Mouse (Mus musculus): ENCODE data around the gene Rps6kb1. TPM values are rescaled to one million over a fixed set of nuclear protein-coding genes. Genes with fewer than 3 reads are reported as not detected.

Rps6kb1 gene
- polyA plus RNA-seq, 1 experiment from 2014 or later = 57.8 TPM

- Histone ChIP-seq H3K36me3 (ENCODE audit: control insufficient read depth, insufficient read depth, low read length) (no peaks in the 10 kb centered on the region), H3K27ac (ENCODE audit: low read depth, low read length) (no peak overlapping the region), H3K9ac (ENCODE audit: low read depth, low read length) (no peak overlapping the region), H3K4me1 (replicated peaks; ENCODE audit: control insufficient read depth, insufficient read depth, low read length) (0 out of 2 replicates have a peak, but pooled peaks cover 2% of the 10 kb centered on the region), H3K27me3 (ENCODE audit: control insufficient read depth, insufficient read depth, low read length) (no peaks in the 10 kb centered on the region), H3K9me3 (ENCODE audit: control insufficient read depth, low read length) (no peaks in the 10 kb centered on the region), H3K4me2 (replicated peaks; ENCODE audit: low read depth, low read length) (no peak overlapping the region), H3K4me3 (ENCODE audit: low read depth, low read length) (no peak overlapping the region)
- ATAC-seq (ENCODE audit: low FRiP score) = no peak
- WGBS = 45% methylated on average over 7 of the region's 7 CpGs
- DNase-seq (ENCODE audit: low spot score) = no peak
Observed at GRCm38 (mm10) chr11:86587830-86588229, 43.2 kb upstream of the Rps6kb1 start.

GRCm38 (mm10) chr11:86586868-86587792 lies 42.5 kb upstream of the Rps6kb1 start:
- 8% methylated on average over 15 of the region's 15 CpGs for WGBS
- peak; percentile 50 for DNase-seq (ENCODE audit: low spot score)
- Histone ChIP-seq H3K9ac (ENCODE audit: low read depth, low read length) (no peak overlapping the region), H3K27ac (ENCODE audit: low read depth, low read length) (no peak overlapping the region), H3K36me3 (ENCODE audit: control insufficient read depth, insufficient read depth, low read length) (no peaks in the 10 kb centered on the region), H3K4me2 (replicated peaks; ENCODE audit: low read depth, low read length) (no peak overlapping the region; the same call in 1 of the 2 replicates), H3K27me3 (ENCODE audit: control insufficient read depth, insufficient read depth, low read length) (no peaks in the 10 kb centered on the region), H3K4me3 (ENCODE audit: low read depth, low read length) (no peak overlapping the region), H3K4me1 (replicated peaks; ENCODE audit: control insufficient read depth, insufficient read depth, low read length) (0 out of 2 replicates have a peak, but pooled peaks cover 2% of the 10 kb centered on the region), H3K9me3 (ENCODE audit: control insufficient read depth, low read length) (no peaks in the 10 kb centered on the region)
- no peak for ATAC-seq (ENCODE audit: low FRiP score)

GRCm38 (mm10) chr11:86586177-86586867 lies 41.7 kb upstream of the Rps6kb1 start:
- no peaks in the 10 kb centered on the region for H3K36me3 ChIP-seq (ENCODE audit: control insufficient read depth, insufficient read depth, low read length)
- no peak overlapping the region for H3K4me2 ChIP-seq (replicated peaks; ENCODE audit: low read depth, low read length)
- H3K4me3 ChIP-seq (ENCODE audit: low read depth, low read length) = no peak overlapping the region
- DNase-seq (ENCODE audit: low spot score) (no peak), ATAC-seq (ENCODE audit: low FRiP score) (no peak)
- 0 out of 2 replicates have a peak, but pooled peaks cover 2% of the 10 kb centered on the region for H3K4me1 ChIP-seq (replicated peaks; ENCODE audit: control insufficient read depth, insufficient read depth, low read length)
- no peak overlapping the region for H3K27ac ChIP-seq (ENCODE audit: low read depth, low read length)
- no peaks in the 10 kb centered on the region for H3K9me3 ChIP-seq (ENCODE audit: control insufficient read depth, low read length)
- 0 out of 2 replicates have a peak overlapping the region, but pooled peaks have one; percentile 5 for H3K9ac ChIP-seq (ENCODE audit: low read depth, low read length)
- WGBS = 22% methylated on average over 12 of the region's 12 CpGs
- no peaks in the 10 kb centered on the region for H3K27me3 ChIP-seq (ENCODE audit: control insufficient read depth, insufficient read depth, low read length)

GRCm38 (mm10) chr11:86585598-86585984 lies 41.0 kb upstream of the Rps6kb1 start:
- DNase-seq (ENCODE audit: low spot score) = no peak
- 46% methylated on average over 3 of the region's 3 CpGs for WGBS
- Histone ChIP-seq H3K36me3 (ENCODE audit: control insufficient read depth, insufficient read depth, low read length) (no peaks in the 10 kb centered on the region), H3K4me2 (replicated peaks; ENCODE audit: low read depth, low read length) (no peak overlapping the region), H3K27ac (ENCODE audit: low read depth, low read length) (no peak overlapping the region), H3K9ac (ENCODE audit: low read depth, low read length) (no peak overlapping the region), H3K9me3 (ENCODE audit: control insufficient read depth, low read length) (no peaks in the 10 kb centered on the region), H3K27me3 (ENCODE audit: control insufficient read depth, insufficient read depth, low read length) (no peaks in the 10 kb centered on the region), H3K4me3 (ENCODE audit: low read depth, low read length) (no peak overlapping the region), H3K4me1 (replicated peaks; ENCODE audit: control insufficient read depth, insufficient read depth, low read length) (0 out of 2 replicates have a peak, but pooled peaks cover 2% of the 10 kb centered on the region)
- ATAC-seq (ENCODE audit: low FRiP score) = no peak

- no peaks in the 10 kb centered on the region for H3K27me3 ChIP-seq (ENCODE audit: control insufficient read depth, insufficient read depth, low read length)
- H3K4me1 ChIP-seq (replicated peaks; ENCODE audit: control insufficient read depth, insufficient read depth, low read length) = 0 out of 2 replicates have a peak, but pooled peaks cover 2% of the 10 kb centered on the region
- no peaks in the 10 kb centered on the region for H3K9me3 ChIP-seq (ENCODE audit: control insufficient read depth, low read length)
- no peak overlapping the region for H3K4me3 ChIP-seq (ENCODE audit: low read depth, low read length)
- H3K36me3 ChIP-seq (ENCODE audit: control insufficient read depth, insufficient read depth, low read length) = no peaks in the 10 kb centered on the region
- no peak overlapping the region for H3K9ac ChIP-seq (ENCODE audit: low read depth, low read length)
- DNase-seq (ENCODE audit: low spot score) (no peak), ATAC-seq (ENCODE audit: low FRiP score) (no peak)
- WGBS = 83% methylated on average over 7 of the region's 7 CpGs
- H3K4me2 ChIP-seq (replicated peaks; ENCODE audit: low read depth, low read length) = no peak overlapping the region
- H3K27ac ChIP-seq (ENCODE audit: low read depth, low read length) = no peak overlapping the region
Observed at GRCm38 (mm10) chr11:86584898-86585597, 40.4 kb upstream of the Rps6kb1 start.

GRCm38 (mm10) chr11:86583990-86584897 lies 39.6 kb upstream of the Rps6kb1 start:
- ATAC-seq (ENCODE audit: low FRiP score) (no peak), DNase-seq (ENCODE audit: low spot score) (no peak)
- WGBS = 89% methylated on average over 14 of the region's 14 CpGs

GRCm38 (mm10) chr11:86583313-86583825 lies 38.8 kb upstream of the Rps6kb1 start:
- DNase-seq (ENCODE audit: low spot score) = no peak
- H3K9ac ChIP-seq (ENCODE audit: low read depth, low read length) = no peak overlapping the region

More at GRCm38 (mm10) chr11:86583990-86584897, 39.6 kb upstream of the Rps6kb1 start:
- Histone ChIP-seq H3K36me3 (ENCODE audit: control insufficient read depth, insufficient read depth, low read length) (no peaks in the 10 kb centered on the region), H3K27ac (ENCODE audit: low read depth, low read length) (no peak overlapping the region), H3K9ac (ENCODE audit: low read depth, low read length) (no peak overlapping the region), H3K4me3 (ENCODE audit: low read depth, low read length) (no peak overlapping the region), H3K9me3 (ENCODE audit: control insufficient read depth, low read length) (no peaks in the 10 kb centered on the region), H3K27me3 (ENCODE audit: control insufficient read depth, insufficient read depth, low read length) (no peaks in the 10 kb centered on the region), H3K4me2 (replicated peaks; ENCODE audit: low read depth, low read length) (no peak overlapping the region), H3K4me1 (replicated peaks; ENCODE audit: control insufficient read depth, insufficient read depth, low read length) (0 out of 2 replicates have a peak, but pooled peaks cover 2% of the 10 kb centered on the region)

More at GRCm38 (mm10) chr11:86583313-86583825, 38.8 kb upstream of the Rps6kb1 start:
- Histone ChIP-seq H3K4me1 (replicated peaks; ENCODE audit: control insufficient read depth, insufficient read depth, low read length) (0 out of 2 replicates have a peak, but pooled peaks cover 2% of the 10 kb centered on the region), H3K9me3 (ENCODE audit: control insufficient read depth, low read length) (no peaks in the 10 kb centered on the region), H3K4me2 (replicated peaks; ENCODE audit: low read depth, low read length) (no peak overlapping the region), H3K36me3 (ENCODE audit: control insufficient read depth, insufficient read depth, low read length) (no peaks in the 10 kb centered on the region), H3K4me3 (ENCODE audit: low read depth, low read length) (no peak overlapping the region), H3K27ac (ENCODE audit: low read depth, low read length) (no peak overlapping the region), H3K27me3 (ENCODE audit: control insufficient read depth, insufficient read depth, low read length) (no peaks in the 10 kb centered on the region)
- 88% methylated on average over 3 of the region's 3 CpGs for WGBS
- ATAC-seq (ENCODE audit: low FRiP score) = no peak

Measured in hindbrain, embryonic 11.5 days (tissue).